Mouse (Mus musculus) thymus, adult 2 months (tissue): ENCODE results near the gene Hs3st6. TPM values are rescaled to one million over a fixed set of nuclear protein-coding genes. Genes with fewer than 3 reads are reported as not detected.

Experiments used
- DNase-seq: peaks from one replicate; pipeline ENCODE4 v3.0.0; 2021
- H3K27ac ChIP-seq: fragments of 200-500 bp; 2 replicates; pipeline ENCODE4 v1.5.1; 2012; ENCODE audit warnings: low read length, control low read depth; ENCODE audit not compliant: control insufficient read depth, insufficient read depth
- H3K27me3 ChIP-seq: fragments of 200-500 bp; 2 replicates; pipeline ENCODE4 v1.6.1; 2012; ENCODE audit warnings: mild to moderate bottlenecking, low read length, moderate library complexity, mixed read lengths; ENCODE audit not compliant: control insufficient read depth, insufficient read depth
- H3K36me3 ChIP-seq: fragments of 200-500 bp; 2 replicates; pipeline ENCODE4 v1.6.1; 2012; ENCODE audit warnings: mild to moderate bottlenecking, low read length, moderate library complexity; ENCODE audit not compliant: control insufficient read depth, insufficient read depth
- H3K4me1 ChIP-seq: fragments of 200-500 bp; replicated peaks from 2 replicates; pipeline ENCODE4 v1.6.1; 2012; ENCODE audit warnings: low read length; ENCODE audit not compliant: control insufficient read depth, insufficient read depth
- H3K4me3 ChIP-seq: fragments of 200-500 bp; 2 replicates; pipeline ENCODE4 v1.5.1; 2012; ENCODE audit warnings: mild to moderate bottlenecking, low read length, control low read depth, moderate library complexity; ENCODE audit not compliant: control insufficient read depth, insufficient read depth
- CTCF ChIP-seq: fragments of 200-500 bp; IDR thresholded peaks from 2 replicates; pipeline ENCODE4 v1.5.1; 2012; ENCODE audit warnings: mild to moderate bottlenecking, control low read depth, low read length, moderate library complexity, borderline replicate concordance; ENCODE audit not compliant: control insufficient read depth, poor library complexity, insufficient read depth; ENCODE audit errors: extremely low read depth
- POLR2A ChIP-seq: fragments of 200-500 bp; IDR thresholded peaks from 2 replicates; pipeline ENCODE4 v1.6.1; 2012; ENCODE audit warnings: mild to moderate bottlenecking, low read length, control low read depth, moderate library complexity; ENCODE audit not compliant: control insufficient read depth, poor library complexity, insufficient read depth; ENCODE audit errors: extremely low read depth
- WGBS: fragments of 180-500 bp; shearing (Covaris S2); methylation state at CpG from one replicate; pipeline ENCODE4 v1.1.7; 2018; 5-methylcytosine and 5-hydroxymethylcytosine counted together
- polyA plus RNA-seq: library from polyadenylated mRNA; depleted of rRNA; stranded (reverse); fragments of >200 nt; gene quantifications from 2 replicates; pipeline ENCODE4 v1.2.3, GENCODE M21; 2012

The Hs3st6 gene
- polyA plus RNA-seq, 1 experiment, result 15.6 TPM

GRCm38 (mm10) chr17:24745526-24746497 is 7.0 kb upstream of the Hs3st6 start:
- no peaks in the 10 kb centered on the region for H3K4me1 ChIP-seq
- H3K27me3 ChIP-seq, result peaks cover 4% of the 10 kb centered on the region; the same call in 1 of the 2 replicates
- H3K27ac ChIP-seq, result no peak overlapping the region
- WGBS, result 26% methylated on average over 7 of the region's 7 CpGs
- DNase-seq, result peak; percentile 78
- TF ChIP-seq POLR2A, result no peak
- TF ChIP-seq CTCF, result no peak
- H3K36me3 ChIP-seq, result no peaks in the 10 kb centered on the region
- H3K4me3 ChIP-seq, result no peak overlapping the region

- H3K4me3 ChIP-seq, result no peak overlapping the region
- no peak for TF ChIP-seq POLR2A
- no peak for TF ChIP-seq CTCF
- no peaks in the 10 kb centered on the region for H3K36me3 ChIP-seq
- H3K27me3 ChIP-seq, result peaks cover 7% of the 10 kb centered on the region; the same call in 1 of the 2 replicates
- WGBS, result 79% methylated on average over 4 of the region's 4 CpGs
- H3K27ac ChIP-seq, result no peak overlapping the region
- no peaks in the 10 kb centered on the region for H3K4me1 ChIP-seq
- no peak for DNase-seq
These were observed 5.8 kb upstream of the Hs3st6 start for GRCm38 (mm10) chr17:24746986-24747385.

GRCm38 (mm10) chr17:24751528-24751927 is 1.3 kb upstream of the Hs3st6 start:
- TF ChIP-seq POLR2A (no peak), CTCF (no peak)
- Histone ChIP-seq H3K4me1 (peaks cover 11% of the 10 kb centered on the region), H3K27ac (no peak overlapping the region), H3K36me3 (no peaks in the 10 kb centered on the region), H3K27me3 (peaks cover 21% of the 10 kb centered on the region; the same call in 1 of the 2 replicates), H3K4me3 (no peak overlapping the region)
- no peak for DNase-seq
- WGBS, result 36% methylated on average over 4 of the region's 4 CpGs

GRCm38 (mm10) chr17:24757394-24757793 is 4.6 kb downstream of the Hs3st6 start:
- Histone ChIP-seq H3K27me3 (peaks cover 14% of the 10 kb centered on the region; the same call in 1 of the 2 replicates), H3K4me3 (no peak overlapping the region), H3K36me3 (no peaks in the 10 kb centered on the region), H3K27ac (no peak overlapping the region), H3K4me1 (peaks cover 9% of the 10 kb centered on the region)
- no peak for DNase-seq
- no peak for TF ChIP-seq POLR2A
- no peak for TF ChIP-seq CTCF
- WGBS, result 100% methylated on average over 1 of the region's 1 CpGs

GRCm38 (mm10) chr17:24761121-24761520 is 8.3 kb downstream of the Hs3st6 start:
- H3K4me1 ChIP-seq, result no peaks in the 10 kb centered on the region
- no peaks in the 10 kb centered on the region; the same call in 1 of the 2 replicates for H3K27me3 ChIP-seq

GRCm38 (mm10) chr17:24765016-24765905 is 12.5 kb downstream of the Hs3st6 start:
- WGBS, result 50% methylated on average over 21 of the region's 22 CpGs
- Histone ChIP-seq H3K4me3 (no peak overlapping the region), H3K4me1 (no peaks in the 10 kb centered on the region)

More at GRCm38 (mm10) chr17:24761121-24761520, 8.3 kb downstream of the Hs3st6 start:
- 62% methylated on average over 5 of the region's 5 CpGs for WGBS
- TF ChIP-seq CTCF, result no peak
- TF ChIP-seq POLR2A, result no peak
- DNase-seq, result no peak
- Histone ChIP-seq H3K4me3 (no peak overlapping the region), H3K36me3 (no peaks in the 10 kb centered on the region), H3K27ac (no peak overlapping the region)

More at GRCm38 (mm10) chr17:24765016-24765905, 12.5 kb downstream of the Hs3st6 start:
- Histone ChIP-seq H3K27me3 (no peaks in the 10 kb centered on the region; the same call in 1 of the 2 replicates), H3K36me3 (no peaks in the 10 kb centered on the region), H3K27ac (no peak overlapping the region)
- no peak for TF ChIP-seq POLR2A
- no peak for TF ChIP-seq CTCF
- DNase-seq, result no peak
